Comparison of ENCODE assay signal across 8 mouse cellular contexts in the genomic region with DNA sequence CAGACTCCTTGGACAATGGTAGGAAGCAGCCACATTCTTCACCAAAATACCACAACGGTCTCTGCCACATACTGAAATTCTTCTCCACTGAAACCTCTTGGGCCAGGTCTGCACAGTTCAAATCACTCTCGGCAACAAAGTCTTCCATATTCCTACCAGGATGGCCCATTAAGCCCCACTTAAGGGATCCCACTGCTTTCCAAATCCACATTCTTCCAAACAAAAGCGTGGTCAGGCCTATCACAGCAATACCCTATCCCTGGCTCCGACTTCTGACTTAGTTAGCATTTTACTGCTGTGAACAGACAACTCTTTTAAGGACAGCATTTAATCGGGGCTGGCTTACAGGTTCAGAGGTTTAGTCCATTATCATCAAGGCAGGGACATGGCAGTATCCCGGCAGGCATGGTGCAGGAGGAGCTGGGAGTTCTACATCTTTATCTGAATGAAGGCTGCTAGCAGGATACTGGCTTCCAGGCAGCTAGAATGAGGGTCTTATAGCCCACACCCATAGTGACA. TPM values are rescaled to one million over a fixed set of nuclear protein-coding genes. Genes with fewer than 3 reads are reported as not detected.
DNase-seq lines count a peak whose midpoint lies in the region; ATAC-seq and TF ChIP-seq lines count a peak whose summit lies in the region.

A gene (minus strand): TSS at position 469 of the 519 bp plus-strand sequence.

- no peak within 1 kb of the TSS for H3K4me2 ChIP-seq in CH12.LX (ENCODE audit: insufficient read depth, low read depth, poor library complexity, severe bottlenecking)
- H3K4me2 ChIP-seq in embryonic facial prominence, embryonic 14.5 days (ENCODE audit: low read depth, low read length), result no peak within 1 kb of the TSS
- no peak within 1 kb of the TSS for H3K4me2 ChIP-seq in hindbrain, embryonic 12.5 days (replicated peaks)
- H3K4me2 ChIP-seq in midbrain, embryonic 11.5 days, result no peak within 1 kb of the TSS
- no peak within 1 kb of the TSS for H3K4me2 ChIP-seq in lung, postnatal 0 days (replicated peaks; ENCODE audit: low read depth, low read length)

- peaks cover 2 to 34% of the 10 kb centered on the region in 2 experiments for H3K36me3 ChIP-seq in CH12.LX (replicated peaks in 1 of 2; ENCODE audit: control insufficient read depth in 1 of 2, insufficient read depth in 1 of 2, low read length in 1 of 2)
- no peaks in the 10 kb centered on the region for H3K36me3 ChIP-seq in embryonic facial prominence, embryonic 14.5 days (ENCODE audit: control insufficient read depth, insufficient read depth, low read length)
- no peaks in the 10 kb centered on the region for H3K36me3 ChIP-seq in hindbrain, embryonic 12.5 days
- H3K36me3 ChIP-seq in midbrain, embryonic 11.5 days (ENCODE audit: control insufficient read depth, insufficient read depth, low read length), result no peaks in the 10 kb centered on the region
- no peaks in the 10 kb centered on the region for H3K36me3 ChIP-seq in lung, postnatal 0 days (ENCODE audit: insufficient read depth, low read length)

- WGBS in embryonic facial prominence, embryonic 14.5 days, result 71% methylated on average over 6 of the region's 6 CpGs
- 85% methylated on average over 6 of the region's 6 CpGs for WGBS in hindbrain, embryonic 12.5 days
- 59% methylated on average over 6 of the region's 6 CpGs for WGBS in midbrain, embryonic 11.5 days
- WGBS in lung, postnatal 0 days, result 77% methylated on average over 6 of the region's 6 CpGs

- ATAC-seq in embryonic facial prominence, embryonic 14.5 days (ENCODE audit: low read depth), result no peak
- ATAC-seq in hindbrain, embryonic 12.5 days (ENCODE audit: low FRiP score), result no peak
- no peak for ATAC-seq in midbrain, embryonic 11.5 days (ENCODE audit: low FRiP score)
- ATAC-seq in lung, postnatal 0 days, result no peak

- H3K79me2 ChIP-seq in CH12.LX (replicated peaks; ENCODE audit: control insufficient read depth, extremely low read depth, insufficient read depth, poor library complexity, severe bottlenecking), result no peaks in the 10 kb centered on the region

- H3K27me3 ChIP-seq in CH12.LX (replicated peaks), result no peaks in the 10 kb centered on the region
- no peaks in the 10 kb centered on the region for H3K27me3 ChIP-seq in embryonic facial prominence, embryonic 14.5 days (replicated peaks; ENCODE audit: control insufficient read depth, insufficient read depth, low read length)
- H3K27me3 ChIP-seq in hindbrain, embryonic 12.5 days, result no peaks in the 10 kb centered on the region
- H3K27me3 ChIP-seq in midbrain, embryonic 11.5 days (ENCODE audit: control insufficient read depth, insufficient read depth, low read length), result no peaks in the 10 kb centered on the region
- no peaks in the 10 kb centered on the region for H3K27me3 ChIP-seq in lung, postnatal 0 days (replicated peaks; ENCODE audit: insufficient read depth, low read length)

- H3K27ac ChIP-seq in CH12.LX (ENCODE audit: insufficient read depth, low read depth), result no peak within 1 kb of the TSS
- H3K27ac ChIP-seq in embryonic facial prominence, embryonic 14.5 days (replicated peaks; ENCODE audit: low read depth, low read length), result no peak within 1 kb of the TSS
- no peak within 1 kb of the TSS for H3K27ac ChIP-seq in hindbrain, embryonic 12.5 days
- H3K27ac ChIP-seq in midbrain, embryonic 11.5 days (ENCODE audit: low read depth, low read length), result no peak within 1 kb of the TSS
- H3K27ac ChIP-seq in lung, postnatal 0 days (ENCODE audit: low read length), result no peak within 1 kb of the TSS

- TF ChIP-seq RAD21 in CH12.LX (IDR thresholded peaks at IDR 0.05; ENCODE audit: low read depth, low read length), result no peak

- TF ChIP-seq POLR2A in CH12.LX (IDR thresholded peaks at IDR 0.05; ENCODE audit: low read depth, low read length), result no peak

- no peak for TF ChIP-seq EP300 in CH12.LX (IDR thresholded peaks at IDR 0.05; ENCODE audit: low read length)
- TF ChIP-seq EP300 in lung, postnatal 0 days (IDR thresholded peaks at IDR 0.05), result no peak

- TF ChIP-seq CTCF in CH12.LX (conservative IDR thresholded peaks at IDR 0.05 in 1 of 2, IDR thresholded peaks at IDR 0.05 in 1 of 2; ENCODE audit: low read depth in 2 of 2, low read length in 2 of 2), result no peak
- no peak for TF ChIP-seq CTCF in lung, postnatal 0 days (IDR thresholded peaks at IDR 0.05)

- DNase-seq in gastrocnemius, postnatal 4 days (ENCODE audit: low spot score in 2 of 2), result no peak
- DNase-seq in gastrocnemius, postnatal 25 days, result no peak
- no peak for DNase-seq in CH12.LX (ENCODE audit: extremely low read depth)
- DNase-seq in embryonic facial prominence, embryonic 14.5 days (ENCODE audit: low spot score), result no peak
- DNase-seq in midbrain, embryonic 11.5 days (ENCODE audit: low spot score, missing footprints), result no peak
- DNase-seq in right cerebral cortex, postnatal 25 days, result no peak
- no peak for DNase-seq in lung, postnatal 0 days (ENCODE audit: low spot score)

- H3K9me3 ChIP-seq in CH12.LX (replicated peaks; ENCODE audit: low read length), result no peaks in the 10 kb centered on the region
- H3K9me3 ChIP-seq in embryonic facial prominence, embryonic 14.5 days (ENCODE audit: control insufficient read depth, low read length), result no peaks in the 10 kb centered on the region
- H3K9me3 ChIP-seq in hindbrain, embryonic 12.5 days (replicated peaks), result no peaks in the 10 kb centered on the region
- H3K9me3 ChIP-seq in midbrain, embryonic 11.5 days (ENCODE audit: control insufficient read depth, low read length), result no peaks in the 10 kb centered on the region
- no peaks in the 10 kb centered on the region for H3K9me3 ChIP-seq in lung, postnatal 0 days (ENCODE audit: low read length)

- H3K4me3 ChIP-seq in CH12.LX (replicated peaks in 1 of 3; ENCODE audit: low read depth in 2 of 3, low read length in 2 of 3, poor library complexity in 1 of 3), result no peak within 1 kb of the TSS
- H3K4me3 ChIP-seq in embryonic facial prominence, embryonic 14.5 days (ENCODE audit: low read depth, low read length), result no peak within 1 kb of the TSS
- no peak within 1 kb of the TSS for H3K4me3 ChIP-seq in hindbrain, embryonic 12.5 days
- no peak within 1 kb of the TSS for H3K4me3 ChIP-seq in midbrain, embryonic 11.5 days (ENCODE audit: low read depth, low read length)
- H3K4me3 ChIP-seq in lung, postnatal 0 days (ENCODE audit: low read depth, low read length), result no peak within 1 kb of the TSS

- in situ Hi-C loops in CH12.LX (cut with MboI; ENCODE audit: low pct_ligation_motif_present, low pct_unique_long_range_greater_than_20kb, low sequenced_read_pairs), result no loop called here

- H3K9ac ChIP-seq in CH12.LX (ENCODE audit: insufficient read depth, low read depth), result no peak within 1 kb of the TSS
- no peak within 1 kb of the TSS for H3K9ac ChIP-seq in embryonic facial prominence, embryonic 14.5 days (ENCODE audit: low read depth, low read length)
- no peak within 1 kb of the TSS for H3K9ac ChIP-seq in hindbrain, embryonic 12.5 days
- H3K9ac ChIP-seq in midbrain, embryonic 11.5 days (ENCODE audit: low read length), result no peak within 1 kb of the TSS
- H3K9ac ChIP-seq in lung, postnatal 0 days (replicated peaks; ENCODE audit: low read depth), result no peak within 1 kb of the TSS

- dilution Hi-C loops in CH12.LX (cut with MboI; ENCODE audit: extremely low pct_ligation_motif_present, extremely low pct_unique_long_range_greater_than_20kb, low sequenced_read_pairs), result no loop called here

- no peaks in the 10 kb centered on the region for H3K4me1 ChIP-seq in CH12.LX (ENCODE audit: control insufficient read depth in 1 of 2, insufficient read depth in 2 of 2)
- no peaks in the 10 kb centered on the region for H3K4me1 ChIP-seq in embryonic facial prominence, embryonic 14.5 days (ENCODE audit: control insufficient read depth, insufficient read depth, low read length)
- H3K4me1 ChIP-seq in hindbrain, embryonic 12.5 days, result no peaks in the 10 kb centered on the region
- H3K4me1 ChIP-seq in midbrain, embryonic 11.5 days (ENCODE audit: control insufficient read depth, insufficient read depth, low read length), result peaks cover 2% of the 10 kb centered on the region; the same call in 1 of the 2 replicates
- H3K4me1 ChIP-seq in lung, postnatal 0 days (ENCODE audit: insufficient read depth, low read depth, low read length), result no peaks in the 10 kb centered on the region

TF ChIP-seq in CH12.LX, 34 proteins besides CTCF, POLR2A, EP300 and RAD21:
- TF ChIP-seq ZNF384 (IDR thresholded peaks at IDR 0.05; ENCODE audit: low read depth, low read length), result no peak
- no peak for TF ChIP-seq CHD2 (IDR thresholded peaks at IDR 0.05; ENCODE audit: low read length)
- TF ChIP-seq ZKSCAN1 (IDR thresholded peaks at IDR 0.05; ENCODE audit: borderline replicate concordance, low read depth, low read length), result no peak
- no peak for TF ChIP-seq SMC3 (IDR thresholded peaks at IDR 0.05; ENCODE audit: low read depth, low read length)
- TF ChIP-seq SIN3A (IDR thresholded peaks at IDR 0.05; ENCODE audit: low read length), result no peak
- no peak for TF ChIP-seq GABPA (IDR thresholded peaks at IDR 0.05; ENCODE audit: insufficient replicate concordance, low read depth, low read length)
- TF ChIP-seq PAX5 (IDR thresholded peaks at IDR 0.05; ENCODE audit: low read length), result no peak
- no peak for TF ChIP-seq CHD1 (IDR thresholded peaks at IDR 0.05; ENCODE audit: low read depth, low read length)
- TF ChIP-seq RCOR1 (conservative IDR thresholded peaks at IDR 0.05; ENCODE audit: low read depth, low read length), result no peak
- TF ChIP-seq HCFC1 (IDR thresholded peaks at IDR 0.05; ENCODE audit: low read depth, low read length), result no peak
- no peak for TF ChIP-seq JUN (IDR thresholded peaks at IDR 0.05; ENCODE audit: insufficient read depth, low read depth, low read length)

RNA-seq across cellular contexts. Expression of the gene that starts here (rescaled TPM):
- total RNA-seq in gastrocnemius, postnatal 4 days (2021), result 10 to 100 TPM; 15.2 to 16.7 TPM
- 1 to 10 TPM; 7.7 TPM for total RNA-seq in gastrocnemius, postnatal 25 days (2021)
- total RNA-seq in CH12.LX (2012; rRNA removed), result 52.1 and 64.3 TPM in 2 replicates
- total RNA-seq in CH12.LX (2014; rRNA removed), result 94.1 and 108 TPM in 2 replicates
- 60.0 and 71.6 TPM in 2 replicates for polyA plus RNA-seq in CH12.LX (2012; ENCODE audit: insufficient read length, low read depth)
- 28.3 and 34.1 TPM in 2 replicates for polyA plus RNA-seq in embryonic facial prominence, embryonic 14.5 days (2014; fragmentation: Nextera tagmentation; extraction: Ambion mirVana)
- polyA plus RNA-seq in hindbrain, embryonic 12.5 days (2016; fragmentation: Nextera tagmentation; extraction: Ambion mirVana), result 28.1 and 29.8 TPM in 2 replicates
- polyA plus RNA-seq in midbrain, embryonic 11.5 days (2014; fragmentation: Nextera tagmentation; extraction: Ambion mirVana), result 39.4 and 39.9 TPM in 2 replicates
- 9.3 and 10.1 TPM in 2 replicates for polyA plus RNA-seq in lung, postnatal 0 days (2015; fragmentation: Nextera tagmentation; extraction: Ambion mirVana)
